Mouse (Mus musculus) left cerebral cortex, adult 18-20 months (tissue): Measurements from ENCODE around the gene Epb41l2. TPM values are rescaled to one million over a fixed set of nuclear protein-coding genes. Genes with fewer than 3 reads are reported as not detected.

Source experiments
- DNase-seq, 2 experiments: peaks; one replicate each; pipeline ENCODE4 v3.0.0; 2021 to 2022; ENCODE audit warnings: low spot score in 2 of 2, mixed read lengths in 1 of 2
- total RNA-seq, 2 experiments: library from RNA; stranded (reverse); gene quantifications; 2 replicates each; pipeline ENCODE4 v1.2.3; 2021

The Epb41l2 gene
- total RNA-seq, 2 experiments from 2014 or later = 108 to 113 TPM

- no peak for DNase-seq
Measured at GRCm38 (mm10) chr10:25362235-25362634, 2.6 kb downstream of the Epb41l2 start.

- no peak for DNase-seq
Measured at GRCm38 (mm10) chr10:25365158-25365557, 5.6 kb downstream of the Epb41l2 start.

- DNase-seq = no peak
Measured at GRCm38 (mm10) chr10:25365708-25366107, 6.1 kb downstream of the Epb41l2 start.

- DNase-seq = no peak
Measured at GRCm38 (mm10) chr10:25366691-25367090, 7.1 kb downstream of the Epb41l2 start.

GRCm38 (mm10) chr10:25368928-25369327, 9.3 kb downstream of the Epb41l2 start:
- no peak for DNase-seq

GRCm38 (mm10) chr10:25369691-25370090, 10.1 kb downstream of the Epb41l2 start:
- DNase-seq = no peak

GRCm38 (mm10) chr10:25371336-25371735, 11.7 kb downstream of the Epb41l2 start:
- DNase-seq = no peak

- no peak for DNase-seq
Measured at GRCm38 (mm10) chr10:25371915-25372371, 12.3 kb downstream of the Epb41l2 start.

- DNase-seq = no peak
Measured at GRCm38 (mm10) chr10:25372510-25373148, 13.0 kb downstream of the Epb41l2 start.

GRCm38 (mm10) chr10:25375036-25375435, 15.4 kb downstream of the Epb41l2 start:
- no peak for DNase-seq

GRCm38 (mm10) chr10:25380746-25381481, 21.3 kb downstream of the Epb41l2 start:
- DNase-seq = no peak

GRCm38 (mm10) chr10:25381951-25382350, 22.4 kb downstream of the Epb41l2 start:
- DNase-seq = no peak

GRCm38 (mm10) chr10:25383171-25383570, 23.6 kb downstream of the Epb41l2 start:
- DNase-seq = no peak

GRCm38 (mm10) chr10:25384391-25384790, 24.8 kb downstream of the Epb41l2 start:
- no peak for DNase-seq

- no peak for DNase-seq
Measured at GRCm38 (mm10) chr10:25385811-25386580, 26.4 kb downstream of the Epb41l2 start.

- DNase-seq = no peak
Measured at GRCm38 (mm10) chr10:25386868-25387267, 27.3 kb downstream of the Epb41l2 start.

GRCm38 (mm10) chr10:25387268-25387667, 27.7 kb downstream of the Epb41l2 start:
- DNase-seq = no peak

GRCm38 (mm10) chr10:25392786-25393185, 33.2 kb downstream of the Epb41l2 start:
- no peak for DNase-seq

- no peak for DNase-seq
Measured at GRCm38 (mm10) chr10:25393721-25394120, 34.1 kb downstream of the Epb41l2 start.

- no peak for DNase-seq
Measured at GRCm38 (mm10) chr10:25395236-25395886, 35.8 kb downstream of the Epb41l2 start.

- DNase-seq = no peak
Measured at GRCm38 (mm10) chr10:25396859-25397258, 37.3 kb downstream of the Epb41l2 start.
